Mouse (Mus musculus) megakaryocyte, embryonic 14.5 days (primary cell): ENCODE data around the gene Gm21885. TPM values are rescaled to one million over a fixed set of nuclear protein-coding genes. Genes with fewer than 3 reads are reported as not detected.

Experiments used
- H3K27me3 ChIP-seq: replicated peaks from 2 replicates; pipeline ENCODE3; 2012; ENCODE audit warnings: inconsistent platforms
- H3K36me3 ChIP-seq: replicated peaks from 2 replicates; pipeline ENCODE3; 2012; ENCODE audit warnings: low read length, inconsistent platforms, mixed read lengths
- H3K4me1 ChIP-seq: 2 replicates; pipeline ENCODE4 v1.6.1; 2012; ENCODE audit warnings: inconsistent platforms
- H3K4me3 ChIP-seq: replicated peaks from 2 replicates; pipeline ENCODE3; 2012; ENCODE audit warnings: moderate library complexity, mild to moderate bottlenecking, inconsistent platforms
- H3K9me3 ChIP-seq: 2 replicates; pipeline ENCODE4 v1.6.1; 2012; ENCODE audit warnings: inconsistent platforms
- FLI1 ChIP-seq: IDR thresholded peaks from 2 replicates; pipeline ENCODE4 v1.6.1; 2012; ENCODE audit warnings: low read length, inconsistent platforms, mixed read lengths
- GATA1 ChIP-seq: IDR thresholded peaks from 3 replicates; pipeline ENCODE4 v1.6.1; 2012; ENCODE audit warnings: mixed read lengths, low read length, inconsistent platforms, borderline replicate concordance
- polyA plus RNA-seq: library from polyadenylated mRNA; stranded (reverse); fragments of >175 nt; gene quantifications from 2 replicates; pipeline ENCODE4 v1.2.3, GENCODE M21; 2012; ENCODE audit warnings: low replicate concordance; ENCODE audit not compliant: insufficient read depth

Gene Gm21885
- polyA plus RNA-seq, 1 experiment: not detected

GRCm38 (mm10) chr11:94268761-94269160 is 12.9 kb upstream of the Gm21885 start:
- no peaks in the 10 kb centered on the region for H3K36me3 ChIP-seq
- no peak overlapping the region for H3K4me3 ChIP-seq
- 0 out of 2 replicates have a peak, but pooled peaks cover 5% of the 10 kb centered on the region for H3K9me3 ChIP-seq
- H3K4me1 ChIP-seq: peaks cover 44% of the 10 kb centered on the region
- TF ChIP-seq FLI1: no peak
- TF ChIP-seq GATA1: no peak
- H3K27me3 ChIP-seq: peaks cover 67% of the 10 kb centered on the region

- Histone ChIP-seq H3K4me3 (no peak overlapping the region), H3K36me3 (no peaks in the 10 kb centered on the region), H3K4me1 (peaks cover 48% of the 10 kb centered on the region), H3K9me3 (0 out of 2 replicates have a peak, but pooled peaks cover 5% of the 10 kb centered on the region), H3K27me3 (peaks cover 59% of the 10 kb centered on the region)
- no peak for TF ChIP-seq GATA1
- no peak for TF ChIP-seq FLI1
These were observed 11.8 kb upstream of the Gm21885 start for GRCm38 (mm10) chr11:94269906-94270305.

- no peak for TF ChIP-seq GATA1
- no peak for TF ChIP-seq FLI1
- Histone ChIP-seq H3K4me3 (no peak overlapping the region), H3K27me3 (peaks cover 67% of the 10 kb centered on the region), H3K4me1 (peaks cover 49% of the 10 kb centered on the region), H3K9me3 (0 out of 2 replicates have a peak, but pooled peaks cover 5% of the 10 kb centered on the region), H3K36me3 (no peaks in the 10 kb centered on the region)
These were observed 10.7 kb upstream of the Gm21885 start for GRCm38 (mm10) chr11:94271015-94271414.

- Histone ChIP-seq H3K4me1 (peaks cover 52% of the 10 kb centered on the region), H3K27me3 (peaks cover 54% of the 10 kb centered on the region), H3K9me3 (no peaks in the 10 kb centered on the region), H3K36me3 (no peaks in the 10 kb centered on the region), H3K4me3 (no peak overlapping the region)
- TF ChIP-seq GATA1: no peak
- TF ChIP-seq FLI1: no peak
These were observed 8.4 kb upstream of the Gm21885 start for GRCm38 (mm10) chr11:94272960-94273927.

GRCm38 (mm10) chr11:94274206-94274867 is 7.3 kb upstream of the Gm21885 start:
- Histone ChIP-seq H3K9me3 (no peaks in the 10 kb centered on the region), H3K27me3 (peaks cover 47% of the 10 kb centered on the region), H3K4me1 (peaks cover 52% of the 10 kb centered on the region), H3K36me3 (no peaks in the 10 kb centered on the region), H3K4me3 (peak overlapping the region; percentile 42)
- TF ChIP-seq FLI1: no peak
- TF ChIP-seq GATA1: no peak

- H3K4me3 ChIP-seq: no peak overlapping the region
- H3K9me3 ChIP-seq: no peaks in the 10 kb centered on the region
- H3K27me3 ChIP-seq: peaks cover 39% of the 10 kb centered on the region
- no peaks in the 10 kb centered on the region for H3K36me3 ChIP-seq
- H3K4me1 ChIP-seq: peaks cover 52% of the 10 kb centered on the region
- TF ChIP-seq FLI1 (no peak), GATA1 (no peak)
These were observed 6.4 kb upstream of the Gm21885 start for GRCm38 (mm10) chr11:94275226-94275625.

GRCm38 (mm10) chr11:94275686-94276085 is 6.0 kb upstream of the Gm21885 start:
- Histone ChIP-seq H3K9me3 (no peaks in the 10 kb centered on the region), H3K27me3 (peaks cover 37% of the 10 kb centered on the region), H3K4me3 (no peak overlapping the region), H3K4me1 (peaks cover 52% of the 10 kb centered on the region), H3K36me3 (peaks cover 2% of the 10 kb centered on the region)
- no peak for TF ChIP-seq FLI1

- Histone ChIP-seq H3K4me3 (peak overlapping the region; percentile 90), H3K9me3 (no peaks in the 10 kb centered on the region), H3K4me1 (peaks cover 56% of the 10 kb centered on the region), H3K27me3 (peaks cover 32% of the 10 kb centered on the region), H3K36me3 (peaks cover 12% of the 10 kb centered on the region)
- TF ChIP-seq GATA1 (no peak), FLI1 (no peak)
These were observed 4.8 kb upstream of the Gm21885 start for GRCm38 (mm10) chr11:94276869-94277337.

- Histone ChIP-seq H3K9me3 (no peaks in the 10 kb centered on the region), H3K4me3 (no peak overlapping the region), H3K4me1 (peaks cover 20% of the 10 kb centered on the region), H3K27me3 (peaks cover 2% of the 10 kb centered on the region), H3K36me3 (peaks cover 61% of the 10 kb centered on the region)
- TF ChIP-seq FLI1 (no peak), GATA1 (no peak)
These were observed 618 bp downstream of the Gm21885 start for GRCm38 (mm10) chr11:94282291-94282690.

- Histone ChIP-seq H3K9me3 (no peaks in the 10 kb centered on the region), H3K27me3 (peaks cover 2% of the 10 kb centered on the region), H3K4me3 (no peak overlapping the region), H3K36me3 (peaks cover 75% of the 10 kb centered on the region), H3K4me1 (peaks cover 17% of the 10 kb centered on the region; the same call in 1 of the 2 replicates)
- TF ChIP-seq GATA1: no peak
- TF ChIP-seq FLI1: no peak
These were observed 1.9 kb downstream of the Gm21885 start for GRCm38 (mm10) chr11:94283536-94284099.
